Mouse (Mus musculus) midbrain, embryonic 11.5 days (tissue): Measurements from ENCODE around the gene Gamt. TPM values are rescaled to one million over a fixed set of nuclear protein-coding genes. Genes with fewer than 3 reads are reported as not detected.

Experiments used
- ATAC-seq: fragments of 200-750 bp; cut with Nextera tagmentation; 2 replicates; pipeline ENCODE4 v1.8.0; 2017; ENCODE audit warnings: moderate TSS enrichment, moderate library complexity; ENCODE audit not compliant: low FRiP score
- DNase-seq: peaks from one replicate; pipeline ENCODE4 v3.0.0; 2015; ENCODE audit warnings: low spot score; ENCODE audit errors: missing footprints
- H3K27ac ChIP-seq: fragments of 300-500 bp; sonication (generic); 2 replicates; pipeline ENCODE4 v1.5.1; 2014; ENCODE audit warnings: low read depth, low read length
- H3K27me3 ChIP-seq: fragments of 300-500 bp; sonication (generic); 2 replicates; pipeline ENCODE4 v1.6.1; 2014; ENCODE audit warnings: mild to moderate bottlenecking, low read length, moderate library complexity, mixed read lengths; ENCODE audit not compliant: control insufficient read depth, insufficient read depth
- H3K36me3 ChIP-seq: fragments of 300-500 bp; sonication (generic); 2 replicates; pipeline ENCODE4 v1.6.1; 2014; ENCODE audit warnings: mild to moderate bottlenecking, low read length, moderate library complexity, mixed read lengths; ENCODE audit not compliant: control insufficient read depth, insufficient read depth
- H3K4me1 ChIP-seq: fragments of 300-500 bp; sonication (generic); 2 replicates; pipeline ENCODE4 v1.6.1; 2014; ENCODE audit warnings: low read length; ENCODE audit not compliant: control insufficient read depth, insufficient read depth
- H3K4me2 ChIP-seq: fragments of 300-500 bp; sonication (generic); 2 replicates; pipeline ENCODE4 v1.6.1; 2014; ENCODE audit warnings: mild to moderate bottlenecking, moderate library complexity
- H3K4me3 ChIP-seq: fragments of 300-500 bp; sonication (generic); 2 replicates; pipeline ENCODE4 v1.5.1; 2014; ENCODE audit warnings: low read depth, low read length
- H3K9ac ChIP-seq: fragments of 300-500 bp; sonication (generic); 2 replicates; pipeline ENCODE4 v1.6.1; 2014; ENCODE audit warnings: low read length
- H3K9me3 ChIP-seq: fragments of 300-500 bp; sonication (generic); 2 replicates; pipeline ENCODE4 v1.6.1; 2016; ENCODE audit warnings: low read length; ENCODE audit not compliant: control insufficient read depth
- WGBS: fragments of 180-500 bp; shearing (Covaris S2); extraction: QIAGEN DNeasy Blood & Tissue Kit; methylation state at CpG from one replicate; pipeline ENCODE4 v1.1.7; 2014; 5-methylcytosine and 5-hydroxymethylcytosine counted together
- polyA plus RNA-seq: library from polyadenylated mRNA; unstranded; fragments of >200 nt; fragmentation: Nextera tagmentation; extraction: Ambion mirVana; gene quantifications from 2 replicates; pipeline ENCODE4 v1.2.1, GENCODE M21; 2014

Gene Gamt
- polyA plus RNA-seq, 1 experiment from 2014 or later, result 28.9 TPM

DNA sequence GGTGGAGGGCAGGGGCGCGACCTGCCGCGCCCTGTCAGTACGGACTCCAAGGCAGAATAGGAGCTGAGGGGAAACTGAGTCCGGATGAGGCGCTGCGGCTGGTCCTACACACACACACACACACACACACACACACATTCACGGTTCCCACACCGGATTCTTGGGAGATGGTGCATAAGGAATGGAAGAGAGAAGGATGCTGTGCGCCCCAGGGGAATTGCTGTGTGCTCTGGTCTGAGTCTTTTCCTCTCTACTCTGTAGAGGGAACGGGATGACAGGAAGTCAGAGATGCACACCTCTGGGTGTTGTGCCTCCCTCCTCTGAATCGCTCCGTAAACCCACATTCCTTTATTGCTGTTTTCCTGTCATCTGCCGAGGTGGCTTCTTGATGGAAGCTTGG, 38.5 kb upstream of the Gamt start:
- 0 out of 2 replicates have a peak, but pooled peaks cover 2% of the 10 kb centered on the region for H3K27me3 ChIP-seq
- H3K4me3 ChIP-seq, result peak overlapping the region; percentile 66
- peaks cover 67% of the 10 kb centered on the region for H3K4me1 ChIP-seq
- H3K4me2 ChIP-seq, result peak overlapping the region; percentile 65
- H3K9me3 ChIP-seq, result no peaks in the 10 kb centered on the region
- peak overlapping the region; percentile 90 for H3K9ac ChIP-seq
- H3K27ac ChIP-seq, result peak overlapping the region; percentile 87
- H3K36me3 ChIP-seq, result peaks cover 7% of the 10 kb centered on the region
- DNase-seq (no peak), ATAC-seq (no peak)
- 3% methylated on average over 15 of the region's 15 CpGs for WGBS

- H3K9me3 ChIP-seq, result no peaks in the 10 kb centered on the region
- 4% methylated on average over 26 of the region's 26 CpGs for whole genome bisulfite sequencing
- peak overlapping the region; percentile 65 for H3K4me2 ChIP-seq
- peak overlapping the region; percentile 66 for H3K4me3 ChIP-seq
- 0 out of 2 replicates have a peak, but pooled peaks cover 2% of the 10 kb centered on the region for H3K27me3 ChIP-seq
- H3K36me3 ChIP-seq, result peaks cover 12% of the 10 kb centered on the region
- peaks cover 67% of the 10 kb centered on the region for H3K4me1 ChIP-seq
- DNase-seq (peak; percentile 97), ATAC-seq (peak; percentile 87)
- H3K27ac ChIP-seq, result peak overlapping the region; percentile 87
- H3K9ac ChIP-seq, result peak overlapping the region; percentile 90
Observed at GRCm38 (mm10) chr10:80298571-80299281, 37.9 kb upstream of the Gamt start.

GRCm38 (mm10) chr10:80297526-80298133, 36.8 kb upstream of the Gamt start:
- no peak for ATAC-seq
- Histone ChIP-seq H3K4me1 (peaks cover 72% of the 10 kb centered on the region), H3K36me3 (peaks cover 12% of the 10 kb centered on the region), H3K27ac (peak overlapping the region; percentile 25; the same call in 1 of the 2 replicates), H3K4me2 (no peak overlapping the region), H3K27me3 (0 out of 2 replicates have a peak, but pooled peaks cover 2% of the 10 kb centered on the region), H3K9ac (peak overlapping the region; percentile 27; the same call in 1 of the 2 replicates), H3K4me3 (no peak overlapping the region), H3K9me3 (no peaks in the 10 kb centered on the region)
- no peak for DNase-seq
- WGBS, result 73% methylated on average over 8 of the region's 8 CpGs

GRCm38 (mm10) chr10:80296824-80297223, 36.0 kb upstream of the Gamt start:
- 0 out of 2 replicates have a peak, but pooled peaks cover 2% of the 10 kb centered on the region for H3K27me3 ChIP-seq
- peaks cover 12% of the 10 kb centered on the region for H3K36me3 ChIP-seq
- no peaks in the 10 kb centered on the region for H3K9me3 ChIP-seq
- no peak overlapping the region; the same call in 1 of the 2 replicates for H3K27ac ChIP-seq
- 76% methylated on average over 5 of the region's 5 CpGs for WGBS
- H3K4me2 ChIP-seq, result peak overlapping the region; percentile 65; the same call in 1 of the 2 replicates
- no peak overlapping the region; the same call in 1 of the 2 replicates for H3K4me3 ChIP-seq
- DNase-seq (no peak), ATAC-seq (no peak)
- peak overlapping the region; percentile 69 for H3K9ac ChIP-seq
- H3K4me1 ChIP-seq, result peaks cover 67% of the 10 kb centered on the region

- peaks cover 60% of the 10 kb centered on the region for H3K4me1 ChIP-seq
- ATAC-seq (peak; percentile 53), DNase-seq (peak; percentile 97)
- peak within 1 kb of the TSS; percentile 41 for H3K4me3 ChIP-seq
- H3K4me2 ChIP-seq, result peak within 1 kb of the TSS; percentile 65
- under 1% methylated on average over 26 of the region's 26 CpGs for WGBS
- peaks cover 12% of the 10 kb centered on the region for H3K36me3 ChIP-seq
- H3K27me3 ChIP-seq, result 0 out of 2 replicates have a peak, but pooled peaks cover 2% of the 10 kb centered on the region
- no peaks in the 10 kb centered on the region for H3K9me3 ChIP-seq
- H3K27ac ChIP-seq, result peak within 1 kb of the TSS; percentile 83
- H3K9ac ChIP-seq, result peak within 1 kb of the TSS; percentile 69
Observed at GRCm38 (mm10) chr10:80295618-80296425, 35.0 kb upstream of the Gamt start, which contains the start of gene Apc2. TSS of gene Apc2 (plus strand) at chr10:80295977.

GRCm38 (mm10) chr10:80294788-80295303, 34.0 kb upstream of the Gamt start:
- no peak overlapping the region for H3K4me2 ChIP-seq
- no peaks in the 10 kb centered on the region for H3K9me3 ChIP-seq
- no peak overlapping the region for H3K9ac ChIP-seq
- H3K27ac ChIP-seq, result no peak overlapping the region
- H3K4me3 ChIP-seq, result no peak overlapping the region
- ATAC-seq (no peak), DNase-seq (peak; percentile 89)
- peaks cover 12% of the 10 kb centered on the region for H3K36me3 ChIP-seq
- 0 out of 2 replicates have a peak, but pooled peaks cover 2% of the 10 kb centered on the region for H3K27me3 ChIP-seq
- peaks cover 51% of the 10 kb centered on the region for H3K4me1 ChIP-seq
- WGBS, result 54% methylated on average over 7 of the region's 7 CpGs

DNA sequence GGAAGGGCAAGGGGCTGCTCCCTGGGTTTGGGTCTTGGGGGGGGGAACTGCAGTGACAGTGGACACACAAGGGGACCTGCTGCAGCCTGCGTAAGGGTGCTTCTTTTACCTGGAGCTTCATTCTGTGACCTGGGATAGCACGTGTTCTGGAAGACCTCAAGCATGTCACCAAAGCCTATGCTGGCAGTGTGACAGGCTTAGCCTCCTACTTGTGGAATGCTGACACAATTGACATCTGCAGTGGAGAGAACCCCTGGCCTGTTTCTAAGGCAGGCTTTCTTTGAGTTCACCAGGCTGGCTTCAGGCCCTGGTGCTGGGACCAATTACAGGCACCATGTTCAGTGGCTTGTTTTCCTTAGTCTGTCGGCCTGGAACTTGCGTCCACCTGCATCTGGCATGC, 33.5 kb upstream of the Gamt start:
- no peak overlapping the region for H3K4me2 ChIP-seq
- H3K9ac ChIP-seq, result no peak overlapping the region
- H3K4me1 ChIP-seq, result peaks cover 49% of the 10 kb centered on the region
- H3K36me3 ChIP-seq, result peaks cover 12% of the 10 kb centered on the region
- 76% methylated on average over 4 of the region's 4 CpGs for WGBS
- no peaks in the 10 kb centered on the region for H3K9me3 ChIP-seq
- H3K27me3 ChIP-seq, result 0 out of 2 replicates have a peak, but pooled peaks cover 2% of the 10 kb centered on the region
- H3K4me3 ChIP-seq, result peak overlapping the region; percentile 7; the same call in 1 of the 2 replicates
- H3K27ac ChIP-seq, result no peak overlapping the region
- DNase-seq (peak; percentile 84), ATAC-seq (no peak)

DNA sequence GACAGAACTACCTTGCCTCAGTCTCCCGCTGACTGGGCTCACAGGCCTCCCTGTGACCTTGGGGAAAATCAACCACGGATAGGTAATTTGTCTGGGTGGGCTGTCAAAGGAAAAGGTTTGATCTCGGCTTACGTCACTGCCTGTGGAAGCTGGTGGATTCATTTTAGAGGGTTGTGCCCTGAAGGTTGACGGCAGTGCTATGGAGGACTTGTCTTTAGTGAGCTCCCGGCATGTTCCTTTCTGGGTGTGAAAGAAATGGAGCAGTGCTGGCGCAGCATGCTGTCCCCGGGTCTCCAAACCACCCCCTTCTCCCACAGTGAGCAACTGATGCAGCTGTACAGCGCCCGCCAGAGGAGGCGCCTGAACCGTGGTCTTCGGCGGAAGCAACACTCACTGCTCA, 32.5 kb upstream of the Gamt start:
- no peaks in the 10 kb centered on the region for H3K27me3 ChIP-seq
- peak overlapping the region; percentile 99 for H3K9ac ChIP-seq
- H3K36me3 ChIP-seq, result peaks cover 13% of the 10 kb centered on the region
- peak; percentile 84 for DNase-seq
- peak overlapping the region; percentile 99 for H3K4me2 ChIP-seq
- 27% methylated on average over 14 of the region's 14 CpGs for WGBS
- 0 out of 2 replicates have a peak overlapping the region, but pooled peaks have one; percentile 20 for H3K27ac ChIP-seq
- H3K9me3 ChIP-seq, result no peaks in the 10 kb centered on the region
- peaks cover 43% of the 10 kb centered on the region for H3K4me1 ChIP-seq
- H3K4me3 ChIP-seq, result peak overlapping the region; percentile 91
- no peak for ATAC-seq
